Mouse (Mus musculus) cortical plate, adult 2 months (tissue): ENCODE measurements around the gene Pcx.

Source experiments
- CTCF ChIP-seq: fragments of 200-500 bp; IDR thresholded peaks from 2 replicates; pipeline ENCODE4 v1.5.1; 2011; ENCODE audit warnings: mild to moderate bottlenecking, control low read depth, low read length; ENCODE audit not compliant: insufficient read depth; ENCODE audit errors: extremely low read depth
- POLR2A ChIP-seq: fragments of 200-500 bp; IDR thresholded peaks from 2 replicates; pipeline ENCODE4 v1.6.1; 2011; ENCODE audit warnings: mild to moderate bottlenecking, low read length, control low read depth; ENCODE audit not compliant: insufficient read depth; ENCODE audit errors: extremely low read depth

- no peak for TF ChIP-seq CTCF
- no peak for TF ChIP-seq POLR2A
Observed at GRCm38 (mm10) chr19:4545091-4545490, 34.8 kb downstream of the Pcx start.
